Mouse (Mus musculus) C2C12 (cell line): Measurements from ENCODE around the gene Aurkaip1.

Source experiments
- CTCF ChIP-seq: IDR thresholded peaks from one replicate; pipeline ENCODE4 v1.5.1; 2011; ENCODE audit not compliant: control insufficient read depth, insufficient read depth, insufficient read length
- FOSL1 ChIP-seq: IDR thresholded peaks from one replicate; pipeline ENCODE4 v1.8.0; 2011; ENCODE audit warnings: mild to moderate bottlenecking, low read length; ENCODE audit not compliant: poor library complexity, insufficient read depth, severe bottlenecking
- MAX ChIP-seq: IDR thresholded peaks from one replicate; pipeline ENCODE4 v1.6.1; 2011; ENCODE audit warnings: mild to moderate bottlenecking, control low read depth
- MYOG ChIP-seq: IDR thresholded peaks from one replicate; pipeline ENCODE4 v1.6.1; 2011; ENCODE audit not compliant: control insufficient read depth, insufficient read length; ENCODE audit errors: extremely low read depth
- USF1 ChIP-seq: IDR thresholded peaks from one replicate; pipeline ENCODE4 v1.6.1; 2011; ENCODE audit warnings: low read depth, mild to moderate bottlenecking, control low read depth, moderate library complexity

GRCm38 (mm10) chr4:155863001-155863400 lies 31.9 kb downstream of the Aurkaip1 start, which contains the start of gene Tas1r3:
- TF ChIP-seq CTCF (no peak), MYOG (no peak), MAX (no peak), USF1 (no peak), FOSL1 (no peak)
